Mouse (Mus musculus) forebrain, embryonic 12.5 days (tissue): ENCODE measurements around the gene Fam178b. TPM values are rescaled to one million over a fixed set of nuclear protein-coding genes. Genes with fewer than 3 reads are reported as not detected.

ENCODE experiments used
- ATAC-seq: fragments of 200-750 bp; cut with Nextera tagmentation; 2 replicates; pipeline ENCODE4 v1.8.0; 2017; ENCODE audit warnings: moderate TSS enrichment; ENCODE audit not compliant: low FRiP score
- H3K27ac ChIP-seq: fragments of 300-500 bp; sonication (generic); 2 replicates; pipeline ENCODE4 v1.5.1; 2016; ENCODE audit warnings: mild to moderate bottlenecking
- H3K27me3 ChIP-seq: fragments of 300-500 bp; sonication (generic); 2 replicates; pipeline ENCODE4 v1.6.1; 2016; ENCODE audit warnings: mild to moderate bottlenecking
- H3K36me3 ChIP-seq: fragments of 300-500 bp; sonication (generic); replicated peaks from 2 replicates; pipeline ENCODE4 v1.6.1; 2016; ENCODE audit warnings: mild to moderate bottlenecking
- H3K4me1 ChIP-seq: fragments of 300-500 bp; sonication (generic); 2 replicates; pipeline ENCODE4 v1.6.1; 2016
- H3K4me2 ChIP-seq: fragments of 300-500 bp; sonication (generic); 2 replicates; pipeline ENCODE4 v1.6.1; 2016; ENCODE audit warnings: mild to moderate bottlenecking, moderate library complexity
- H3K4me3 ChIP-seq: fragments of 300-500 bp; sonication (generic); replicated peaks from 2 replicates; pipeline ENCODE4 v1.5.1; 2016; ENCODE audit warnings: mild to moderate bottlenecking
- H3K9ac ChIP-seq: fragments of 300-500 bp; sonication (generic); 2 replicates; pipeline ENCODE4 v1.6.1; 2016; ENCODE audit warnings: mild to moderate bottlenecking
- H3K9me3 ChIP-seq: fragments of 300-500 bp; sonication (generic); 2 replicates; pipeline ENCODE4 v1.6.1; 2016
- WGBS: fragments of 180-500 bp; shearing (Covaris S2); methylation state at CpG from one replicate; pipeline ENCODE4 v1.1.7; 2016; 5-methylcytosine and 5-hydroxymethylcytosine counted together
- polyA plus RNA-seq: library from polyadenylated mRNA; unstranded; fragments of >200 nt; fragmentation: Nextera tagmentation; extraction: Ambion mirVana; gene quantifications from 2 replicates; pipeline ENCODE4 v1.2.1, GENCODE M21; 2016

Fam178b gene
- polyA plus RNA-seq, 1 experiment from 2014 or later: 0.18 TPM

GRCm38 (mm10) chr1:36611449-36612123, 71.4 kb downstream of the Fam178b start:
- Histone ChIP-seq H3K27ac (no peak overlapping the region), H3K36me3 (no peaks in the 10 kb centered on the region), H3K9me3 (no peaks in the 10 kb centered on the region), H3K9ac (no peak overlapping the region), H3K4me2 (no peak overlapping the region), H3K27me3 (no peaks in the 10 kb centered on the region), H3K4me3 (no peak overlapping the region), H3K4me1 (peaks cover 6% of the 10 kb centered on the region; the same call in 1 of the 2 replicates)
- WGBS: 64% methylated on average over 13 of the region's 13 CpGs
- ATAC-seq: no peak

DNA sequence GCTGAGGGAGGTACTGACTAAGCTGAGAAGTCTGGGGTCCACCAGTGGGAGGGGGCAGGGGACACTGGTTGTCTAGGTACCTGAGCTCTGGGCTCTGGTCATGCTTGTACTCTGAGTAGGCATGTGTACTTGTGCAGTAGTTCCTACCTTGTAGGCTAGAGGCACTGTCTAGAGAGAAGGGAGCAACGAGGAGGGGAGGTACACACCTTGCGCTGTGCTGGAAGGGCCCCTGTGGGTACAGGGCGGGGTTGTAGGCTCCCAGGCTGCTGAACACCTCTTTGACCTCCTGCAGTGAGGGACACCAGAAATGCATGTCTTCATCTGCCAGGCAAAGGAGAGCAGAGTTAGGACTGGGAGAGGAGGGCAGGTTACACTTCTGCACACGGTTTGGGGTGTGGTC, 74.8 kb downstream of the Fam178b start:
- H3K36me3 ChIP-seq: no peaks in the 10 kb centered on the region
- H3K4me2 ChIP-seq: no peak overlapping the region
- WGBS: 68% methylated on average over 4 of the region's 4 CpGs
- H3K27ac ChIP-seq: no peak overlapping the region
- H3K4me3 ChIP-seq: no peak overlapping the region
- H3K9me3 ChIP-seq: no peaks in the 10 kb centered on the region
- H3K9ac ChIP-seq: no peak overlapping the region
- H3K27me3 ChIP-seq: no peaks in the 10 kb centered on the region
- peaks cover 6% of the 10 kb centered on the region; the same call in 1 of the 2 replicates for H3K4me1 ChIP-seq
- ATAC-seq: no peak

DNA sequence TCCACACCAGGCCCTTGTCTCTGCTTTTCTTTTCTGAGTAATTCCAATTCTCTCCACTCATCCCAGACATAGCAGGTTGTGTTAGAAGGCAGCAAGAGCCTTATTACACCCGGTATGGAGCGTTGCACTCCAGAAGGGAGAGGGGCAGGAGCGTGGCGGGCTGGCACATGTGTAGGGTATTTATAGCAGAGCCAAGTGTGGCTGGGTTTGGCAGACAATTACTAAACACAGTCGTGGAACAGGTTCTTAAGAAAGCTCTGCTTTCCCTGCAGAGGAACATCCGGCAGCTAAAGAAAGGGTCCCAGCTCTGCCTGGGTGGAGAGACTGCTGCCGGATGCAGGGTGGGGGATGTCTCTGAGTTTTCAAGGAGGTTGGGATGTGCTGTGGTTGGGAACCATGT, 76.0 kb downstream of the Fam178b start:
- Histone ChIP-seq H3K9me3 (no peaks in the 10 kb centered on the region), H3K36me3 (no peaks in the 10 kb centered on the region), H3K4me1 (peaks cover 5% of the 10 kb centered on the region; the same call in 1 of the 2 replicates), H3K27me3 (no peaks in the 10 kb centered on the region), H3K27ac (no peak overlapping the region), H3K4me2 (no peak overlapping the region), H3K9ac (no peak overlapping the region), H3K4me3 (no peak overlapping the region)
- 71% methylated on average over 7 of the region's 7 CpGs for WGBS
- ATAC-seq: no peak

- H3K9me3 ChIP-seq: no peaks in the 10 kb centered on the region
- ATAC-seq: no peak
- no peaks in the 10 kb centered on the region for H3K4me1 ChIP-seq
- 82% methylated on average over 12 of the region's 12 CpGs for WGBS
- H3K36me3 ChIP-seq: no peaks in the 10 kb centered on the region
- no peak overlapping the region for H3K27ac ChIP-seq
- H3K9ac ChIP-seq: no peak overlapping the region
- no peaks in the 10 kb centered on the region for H3K27me3 ChIP-seq
- H3K4me3 ChIP-seq: no peak overlapping the region
- H3K4me2 ChIP-seq: no peak overlapping the region
Measured at GRCm38 (mm10) chr1:36604254-36605156, 78.5 kb downstream of the Fam178b start.

- no peaks in the 10 kb centered on the region for H3K4me1 ChIP-seq
- H3K4me3 ChIP-seq: no peak overlapping the region
- ATAC-seq: no peak
Measured at GRCm38 (mm10) chr1:36603361-36603760, 79.6 kb downstream of the Fam178b start.

DNA sequence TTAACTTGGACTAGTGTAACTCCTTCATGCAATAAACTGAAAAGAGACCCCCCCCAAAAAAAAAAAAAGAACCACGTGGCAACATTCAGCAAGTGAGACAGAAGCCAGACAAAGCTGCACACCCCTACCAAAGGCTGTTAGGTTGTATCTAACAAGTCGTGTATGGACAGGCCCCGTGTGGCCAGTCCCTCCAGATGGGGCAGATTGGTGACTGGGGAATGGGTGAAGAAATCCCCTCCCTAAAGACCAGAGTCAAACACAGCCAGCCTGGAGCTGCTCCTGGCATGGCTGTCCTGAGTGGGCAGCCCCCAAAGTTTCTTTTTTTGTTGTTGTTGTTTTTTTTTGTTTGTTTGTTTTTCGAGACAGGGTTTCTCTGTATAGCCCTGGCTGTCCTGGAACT, 80.7 kb downstream of the Fam178b start:
- Histone ChIP-seq H3K4me3 (no peak overlapping the region), H3K4me1 (no peaks in the 10 kb centered on the region), H3K9ac (no peak overlapping the region), H3K27ac (no peak overlapping the region), H3K36me3 (no peaks in the 10 kb centered on the region), H3K4me2 (no peak overlapping the region), H3K9me3 (no peaks in the 10 kb centered on the region), H3K27me3 (no peaks in the 10 kb centered on the region)
- no peak for ATAC-seq
- WGBS: 65% methylated on average over 4 of the region's 4 CpGs

More at GRCm38 (mm10) chr1:36603361-36603760, 79.6 kb downstream of the Fam178b start:
- Histone ChIP-seq H3K9me3 (no peaks in the 10 kb centered on the region), H3K27ac (no peak overlapping the region), H3K27me3 (no peaks in the 10 kb centered on the region), H3K36me3 (no peaks in the 10 kb centered on the region), H3K4me2 (no peak overlapping the region), H3K9ac (no peak overlapping the region)
- WGBS: 72% methylated on average over 9 of the region's 9 CpGs

GRCm38 (mm10) chr1:36598411-36598810, 84.6 kb downstream of the Fam178b start:
- H3K9ac ChIP-seq: no peak overlapping the region
- no peak for ATAC-seq
- no peaks in the 10 kb centered on the region for H3K36me3 ChIP-seq
- peaks cover 10% of the 10 kb centered on the region; the same call in 1 of the 2 replicates for H3K4me1 ChIP-seq
- WGBS: 84% methylated on average over 2 of the region's 2 CpGs
- no peaks in the 10 kb centered on the region for H3K9me3 ChIP-seq
- H3K4me2 ChIP-seq: no peak overlapping the region
- H3K27me3 ChIP-seq: no peaks in the 10 kb centered on the region
- no peak overlapping the region for H3K4me3 ChIP-seq
- no peak overlapping the region for H3K27ac ChIP-seq

DNA sequence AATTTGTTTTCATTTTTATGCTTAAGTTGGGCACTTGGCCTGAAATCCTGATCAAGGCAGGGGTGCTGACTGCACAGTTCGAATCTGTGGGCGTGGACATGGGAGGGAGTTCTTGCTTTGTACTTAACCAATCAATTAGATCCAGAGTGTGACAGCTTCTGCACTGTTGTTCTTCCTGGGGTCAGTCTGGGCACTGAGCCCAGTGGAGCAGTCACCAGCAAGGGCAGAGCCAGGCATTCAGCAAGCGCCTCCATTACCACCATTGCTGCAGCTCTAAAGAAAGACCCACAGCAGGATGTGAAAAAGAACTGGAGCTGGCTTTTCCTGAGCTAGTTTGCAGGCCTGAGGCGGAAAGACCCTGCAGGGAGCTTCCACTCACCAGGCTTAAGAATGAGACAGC, 86.9 kb downstream of the Fam178b start:
- 12% methylated on average over 4 of the region's 4 CpGs for WGBS
- Histone ChIP-seq H3K27ac (no peak overlapping the region), H3K4me3 (no peak overlapping the region), H3K4me1 (peaks cover 14% of the 10 kb centered on the region), H3K9ac (no peak overlapping the region), H3K9me3 (no peaks in the 10 kb centered on the region), H3K27me3 (peaks cover 16% of the 10 kb centered on the region; the same call in 1 of the 2 replicates), H3K36me3 (no peaks in the 10 kb centered on the region), H3K4me2 (no peak overlapping the region)
- 0 out of 2 replicates have a peak, but pooled peaks have one; percentile 63 for ATAC-seq

DNA sequence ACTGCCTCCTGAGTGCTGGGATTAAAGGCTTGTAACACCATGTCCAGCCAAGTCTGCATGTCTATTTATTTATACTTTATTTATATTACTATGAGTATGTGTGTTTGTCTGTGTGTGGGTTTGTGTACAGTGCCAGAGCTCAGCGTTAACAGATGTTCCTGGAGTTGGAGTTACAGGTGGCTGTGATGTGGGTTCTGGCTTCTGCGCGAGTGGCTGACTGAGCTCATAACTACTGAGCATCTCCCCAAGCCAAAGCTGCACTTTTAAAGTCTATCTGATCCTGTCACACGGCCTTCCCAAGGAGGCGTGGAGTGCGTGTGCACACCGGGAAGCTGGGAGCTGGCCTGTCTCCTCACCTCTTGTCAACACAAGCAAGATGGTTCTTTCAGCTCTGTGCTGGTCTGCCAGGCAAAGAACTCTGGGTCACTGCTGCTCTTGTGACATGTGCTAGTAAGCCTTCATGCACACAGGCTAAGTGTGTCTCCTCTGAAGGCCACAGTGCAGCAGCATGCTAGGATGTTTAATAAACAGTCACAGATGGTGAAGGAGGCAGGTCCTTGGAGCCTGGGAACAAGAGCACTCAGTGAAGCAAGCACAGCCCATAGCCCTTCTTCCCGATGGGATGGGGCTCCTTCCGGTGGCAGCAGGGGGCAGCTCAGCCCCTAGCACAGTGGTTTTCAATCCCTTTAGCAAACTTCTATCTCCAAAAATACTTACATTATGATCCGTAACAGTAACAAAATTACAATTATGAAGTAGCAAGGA, 87.6 kb downstream of the Fam178b start:
- peak; percentile 39; the same call in 1 of the 2 replicates for ATAC-seq
- no peak overlapping the region for H3K4me3 ChIP-seq
- H3K9ac ChIP-seq: no peak overlapping the region
- peaks cover 19% of the 10 kb centered on the region; the same call in 1 of the 2 replicates for H3K27me3 ChIP-seq
- no peaks in the 10 kb centered on the region for H3K9me3 ChIP-seq
- H3K4me2 ChIP-seq: no peak overlapping the region
- no peaks in the 10 kb centered on the region for H3K36me3 ChIP-seq
- H3K27ac ChIP-seq: no peak overlapping the region
- WGBS: 73% methylated on average over 10 of the region's 10 CpGs
- H3K4me1 ChIP-seq: peaks cover 14% of the 10 kb centered on the region

GRCm38 (mm10) chr1:36593099-36593498, 89.9 kb downstream of the Fam178b start:
- 10% methylated on average over 1 of the region's 1 CpGs for WGBS
- no peak overlapping the region for H3K4me2 ChIP-seq
- peaks cover 21% of the 10 kb centered on the region for H3K4me1 ChIP-seq
- H3K36me3 ChIP-seq: no peaks in the 10 kb centered on the region
- H3K9me3 ChIP-seq: no peaks in the 10 kb centered on the region
- no peak overlapping the region for H3K9ac ChIP-seq
- H3K27me3 ChIP-seq: peaks cover 31% of the 10 kb centered on the region; the same call in 1 of the 2 replicates
- H3K27ac ChIP-seq: no peak overlapping the region
- H3K4me3 ChIP-seq: no peak overlapping the region
- ATAC-seq: no peak

GRCm38 (mm10) chr1:36591408-36591807, 91.6 kb downstream of the Fam178b start:
- Histone ChIP-seq H3K4me3 (no peak overlapping the region), H3K27ac (no peak overlapping the region), H3K27me3 (peaks cover 46% of the 10 kb centered on the region), H3K9ac (no peak overlapping the region), H3K4me1 (peaks cover 21% of the 10 kb centered on the region), H3K4me2 (no peak overlapping the region), H3K36me3 (no peaks in the 10 kb centered on the region), H3K9me3 (no peaks in the 10 kb centered on the region)
- 98% methylated on average over 2 of the region's 2 CpGs for WGBS
- no peak for ATAC-seq

DNA sequence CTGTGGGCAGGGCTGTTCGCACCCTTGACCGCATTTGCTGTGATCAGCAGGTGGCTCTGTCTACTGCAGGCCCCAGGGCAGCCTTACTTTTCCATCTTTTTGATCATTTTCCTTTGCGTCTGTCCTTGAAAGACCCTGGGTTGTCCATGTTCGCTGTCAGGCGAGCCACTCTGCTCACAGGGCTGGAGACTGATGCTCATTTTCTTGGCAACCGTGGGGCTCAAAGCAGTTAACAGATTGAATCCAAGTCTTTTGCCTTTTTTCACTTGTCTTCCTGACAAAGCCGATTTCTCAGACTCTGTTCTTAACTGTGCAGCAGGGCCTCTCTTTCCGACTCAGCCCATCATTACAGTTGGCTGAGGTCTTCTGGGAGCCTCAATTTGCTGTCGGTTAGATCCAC, 92.3 kb downstream of the Fam178b start:
- no peak for ATAC-seq
- no peak overlapping the region for H3K27ac ChIP-seq
- no peaks in the 10 kb centered on the region for H3K36me3 ChIP-seq
- no peak overlapping the region for H3K4me2 ChIP-seq
- WGBS: 72% methylated on average over 9 of the region's 9 CpGs
- no peak overlapping the region for H3K4me3 ChIP-seq
- H3K27me3 ChIP-seq: peaks cover 54% of the 10 kb centered on the region
- no peaks in the 10 kb centered on the region for H3K9me3 ChIP-seq
- peaks cover 15% of the 10 kb centered on the region for H3K4me1 ChIP-seq
- H3K9ac ChIP-seq: no peak overlapping the region
